In the genomic region with DNA sequence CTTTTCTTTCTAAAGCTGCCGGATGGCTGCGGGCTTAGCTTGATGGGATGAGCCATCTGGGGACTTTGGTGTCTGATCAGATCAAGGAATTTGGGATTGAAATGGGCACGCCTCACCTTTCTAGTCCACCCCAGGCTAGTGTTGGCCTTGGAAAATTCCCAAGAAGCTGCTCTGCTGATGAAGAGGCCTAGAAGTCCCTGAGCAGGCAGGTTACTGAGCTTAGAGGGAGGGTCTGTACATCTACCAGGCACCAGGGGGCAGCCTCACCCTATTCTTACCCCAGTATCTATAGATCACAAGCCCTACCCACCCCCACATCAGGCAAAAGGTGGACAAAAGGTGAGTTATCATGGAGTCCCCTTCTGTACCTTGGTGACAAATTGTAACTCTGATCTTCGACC, we compare ENCODE assay signal across 8 mouse cellular contexts. TPM values are rescaled to one million over a fixed set of nuclear protein-coding genes. Genes with fewer than 3 reads are reported as not detected.
A peak's percentile ranks its signal among the peaks of the same experiment; 100 is the strongest.
DNase-seq lines count a peak whose midpoint lies in the region; ATAC-seq and TF ChIP-seq lines count a peak whose summit lies in the region.

No protein-coding gene starts in this region.

- no peak overlapping the region for H3K9ac ChIP-seq in forebrain, embryonic 14.5 days (ENCODE audit: low read length)
- no peak overlapping the region for H3K9ac ChIP-seq in intestine, embryonic 15.5 days
- no peak overlapping the region for H3K9ac ChIP-seq in liver, adult 2 months (ENCODE audit: low read depth, low read length)
- no peak overlapping the region for H3K9ac ChIP-seq in midbrain, postnatal 0 days (replicated peaks; ENCODE audit: low read length, poor library complexity, severe bottlenecking)

- H3K4me3 ChIP-seq in spleen, adult 2 months (ENCODE audit: extremely low read depth, insufficient read depth, insufficient read length), result peak overlapping the region; percentile 3; the same call in 1 of the 2 replicates
- no peak overlapping the region for H3K4me3 ChIP-seq in forebrain, embryonic 14.5 days (ENCODE audit: low read depth, low read length)
- no peak overlapping the region for H3K4me3 ChIP-seq in intestine, embryonic 15.5 days (replicated peaks)
- no peak overlapping the region for H3K4me3 ChIP-seq in liver, adult 2 months (ENCODE audit: insufficient read depth, low read depth, low read length)
- H3K4me3 ChIP-seq in midbrain, postnatal 0 days (ENCODE audit: low read depth, low read length), result no peak overlapping the region

- no peaks in the 10 kb centered on the region for H3K9me3 ChIP-seq in forebrain, embryonic 14.5 days (replicated peaks; ENCODE audit: control insufficient read depth, low read length)
- no peaks in the 10 kb centered on the region for H3K9me3 ChIP-seq in intestine, embryonic 15.5 days
- H3K9me3 ChIP-seq in midbrain, postnatal 0 days (ENCODE audit: low read length), result no peaks in the 10 kb centered on the region

- no peak for TF ChIP-seq CTCF in spleen, adult 2 months (IDR thresholded peaks at IDR 0.05; ENCODE audit: extremely low read depth, insufficient read depth, insufficient read length, insufficient replicate concordance)
- TF ChIP-seq CTCF in liver, adult 2 months (IDR thresholded peaks at IDR 0.05; ENCODE audit: low read depth, low read length), result peak; percentile 61
- TF ChIP-seq CTCF in midbrain, postnatal 0 days (IDR thresholded peaks at IDR 0.05), result peak; percentile 55

- 80% methylated on average over 4 of the region's 4 CpGs for WGBS in spleen, adult 2 months
- WGBS in forebrain, embryonic 14.5 days, result 52% methylated on average over 4 of the region's 4 CpGs
- 50% methylated on average over 4 of the region's 4 CpGs for WGBS in intestine, embryonic 15.5 days
- 66% methylated on average over 4 of the region's 4 CpGs for WGBS in liver, adult 2 months
- WGBS in midbrain, postnatal 0 days, result 51% methylated on average over 4 of the region's 4 CpGs

- H3K79me2 ChIP-seq in liver, adult 2 months (ENCODE audit: control insufficient read depth, insufficient read depth, low read length), result no peaks in the 10 kb centered on the region

- H3K27ac ChIP-seq in spleen, adult 2 months (ENCODE audit: insufficient read depth, low read length), result no peak overlapping the region
- no peak overlapping the region for H3K27ac ChIP-seq in forebrain, embryonic 14.5 days (ENCODE audit: low read depth, low read length)
- no peak overlapping the region for H3K27ac ChIP-seq in intestine, embryonic 15.5 days
- H3K27ac ChIP-seq in liver, adult 2 months (replicated peaks; ENCODE audit: insufficient read depth, low read depth, low read length), result no peak overlapping the region
- H3K27ac ChIP-seq in midbrain, postnatal 0 days (ENCODE audit: low read depth, low read length), result no peak overlapping the region

- peak; percentile 67 for ATAC-seq in cerebellum, adult (ENCODE audit: insufficient number of reproducible peaks, low FRiP score, low TSS enrichment)
- ATAC-seq in forebrain, embryonic 14.5 days, result peak; percentile 57; the same call in 1 of the 2 replicates
- peak; percentile 50; the same call in 1 of the 2 replicates for ATAC-seq in intestine, embryonic 15.5 days
- peak; percentile 75 for ATAC-seq in midbrain, postnatal 0 days (ENCODE audit: low FRiP score)

- DNase-seq in spleen, adult 2 months (ENCODE audit: low read depth in 1 of 2, low spot score in 2 of 2), result peak; percentile 33 to 56
- no peak for DNase-seq in spleen, adult 12 weeks (ENCODE audit: low spot score)
- DNase-seq in forebrain, embryonic 14.5 days (ENCODE audit: low spot score), result peak; percentile 67
- peak; percentile 22 for DNase-seq in liver, adult 2 months (ENCODE audit: extremely low read depth, low read depth, low spot score)
- peak; percentile 58 for DNase-seq in midbrain, postnatal 0 days (ENCODE audit: low spot score)
- DNase-seq in thymus, postnatal 25 days, result peak; percentile 64

- no peak overlapping the region; the same call in 1 of the 2 replicates for H3K4me2 ChIP-seq in forebrain, embryonic 14.5 days (ENCODE audit: low read length)
- H3K4me2 ChIP-seq in intestine, embryonic 15.5 days (replicated peaks), result peak overlapping the region; percentile 69; the same call in 1 of the 2 replicates
- H3K4me2 ChIP-seq in midbrain, postnatal 0 days (ENCODE audit: low read depth, low read length, poor library complexity, severe bottlenecking), result no peak overlapping the region

- no peaks in the 10 kb centered on the region for H3K36me3 ChIP-seq in spleen, adult 2 months (ENCODE audit: control insufficient read depth, insufficient read depth, low read length)
- no peaks in the 10 kb centered on the region for H3K36me3 ChIP-seq in forebrain, embryonic 14.5 days (ENCODE audit: control insufficient read depth, insufficient read depth, low read length)
- H3K36me3 ChIP-seq in intestine, embryonic 15.5 days, result no peaks in the 10 kb centered on the region
- H3K36me3 ChIP-seq in liver, adult 2 months (ENCODE audit: control insufficient read depth, insufficient read depth, low read length), result no peaks in the 10 kb centered on the region
- no peaks in the 10 kb centered on the region for H3K36me3 ChIP-seq in midbrain, postnatal 0 days (ENCODE audit: insufficient read depth, low read length)

- H3K4me1 ChIP-seq in spleen, adult 2 months (ENCODE audit: control insufficient read depth, insufficient read depth, insufficient read length), result peaks cover 4% of the 10 kb centered on the region; the same call in 1 of the 2 replicates
- peaks cover 8% of the 10 kb centered on the region; the same call in 1 of the 2 replicates for H3K4me1 ChIP-seq in forebrain, embryonic 14.5 days (ENCODE audit: control insufficient read depth, insufficient read depth, low read length)
- no peaks in the 10 kb centered on the region for H3K4me1 ChIP-seq in intestine, embryonic 15.5 days (replicated peaks)
- peaks cover 5% of the 10 kb centered on the region for H3K4me1 ChIP-seq in liver, adult 2 months (ENCODE audit: control insufficient read depth, insufficient read depth, low read length)
- H3K4me1 ChIP-seq in midbrain, postnatal 0 days (ENCODE audit: insufficient read depth, low read length), result no peaks in the 10 kb centered on the region

- no peak for TF ChIP-seq POLR2A in spleen, adult 2 months (IDR thresholded peaks at IDR 0.05; ENCODE audit: low read depth, low read length)
- TF ChIP-seq POLR2A in liver, adult 2 months (IDR thresholded peaks at IDR 0.05; ENCODE audit: extremely low read depth, insufficient read depth, low read length), result no peak

- peaks cover 4% of the 10 kb centered on the region; the same call in 1 of the 2 replicates for H3K27me3 ChIP-seq in spleen, adult 2 months (ENCODE audit: control insufficient read depth, insufficient read depth, low read length)
- H3K27me3 ChIP-seq in forebrain, embryonic 14.5 days (replicated peaks; ENCODE audit: control insufficient read depth, insufficient read depth, low read length), result no peaks in the 10 kb centered on the region
- no peaks in the 10 kb centered on the region; the same call in 1 of the 2 replicates for H3K27me3 ChIP-seq in intestine, embryonic 15.5 days (replicated peaks)
- no peaks in the 10 kb centered on the region for H3K27me3 ChIP-seq in liver, adult 2 months (ENCODE audit: control insufficient read depth, insufficient read depth, low read length)
- H3K27me3 ChIP-seq in midbrain, postnatal 0 days (ENCODE audit: insufficient read depth, low read length), result no peaks in the 10 kb centered on the region

RNA-seq across cellular contexts. Expression of gene Slc6a8, which starts 0.9 kb away (rescaled TPM):
- 4.5 and 5.5 TPM in 2 replicates for polyA plus RNA-seq in spleen, adult 2 months (2012; rRNA removed)
- polyA plus RNA-seq in forebrain, embryonic 14.5 days (2014; fragmentation: Nextera tagmentation; extraction: Ambion mirVana), result 6.2 and 6.8 TPM in 2 replicates
- 7.1 and 9.1 TPM in 2 replicates for polyA plus RNA-seq in intestine, embryonic 15.5 days (2015; fragmentation: Nextera tagmentation; extraction: Ambion mirVana)
- 1.0 and 2.6 TPM in 2 replicates for total RNA-seq in liver, adult 2 months (2014; rRNA removed)
- polyA plus RNA-seq in liver, adult 2 months (2012; rRNA removed), result 2.3 and 5.2 TPM in 2 replicates
- 49.5 and 69.4 TPM in 2 replicates for total RNA-seq in midbrain, postnatal 0 days (2014; rRNA removed)
- 6.0 and 6.6 TPM in 2 replicates for polyA plus RNA-seq in midbrain, postnatal 0 days (2015; fragmentation: Nextera tagmentation; extraction: Ambion mirVana)

RNA-seq across cellular contexts. Expression of gene Pnck, which starts 12.1 kb away (rescaled TPM):
- 2.8 and 3.2 TPM in 2 replicates for polyA plus RNA-seq in spleen, adult 2 months (2012; rRNA removed)
- 116 and 118 TPM in 2 replicates for polyA plus RNA-seq in forebrain, embryonic 14.5 days (2014; fragmentation: Nextera tagmentation; extraction: Ambion mirVana)
- 12.4 and 12.7 TPM in 2 replicates for polyA plus RNA-seq in intestine, embryonic 15.5 days (2015; fragmentation: Nextera tagmentation; extraction: Ambion mirVana)
- total RNA-seq in liver, adult 2 months (2014; rRNA removed), result not detected in 2 replicates
- polyA plus RNA-seq in liver, adult 2 months (2012; rRNA removed), result 0.07 TPM in 1 of 2 replicates, not detected in the other
- total RNA-seq in midbrain, postnatal 0 days (2014; rRNA removed), result 89.4 and 136 TPM in 2 replicates
- 159 and 172 TPM in 2 replicates for polyA plus RNA-seq in midbrain, postnatal 0 days (2015; fragmentation: Nextera tagmentation; extraction: Ambion mirVana)

RNA-seq across cellular contexts. Expression of gene Dusp9, which starts 32.8 kb away (rescaled TPM):
- polyA plus RNA-seq in spleen, adult 2 months (2012; rRNA removed), result 0.87 and 1.4 TPM in 2 replicates
- 0.22 and 0.27 TPM in 2 replicates for polyA plus RNA-seq in forebrain, embryonic 14.5 days (2014; fragmentation: Nextera tagmentation; extraction: Ambion mirVana)
- polyA plus RNA-seq in intestine, embryonic 15.5 days (2015; fragmentation: Nextera tagmentation; extraction: Ambion mirVana), result 10.7 and 11.0 TPM in 2 replicates
- total RNA-seq in liver, adult 2 months (2014; rRNA removed), result 0.07 TPM in 1 of 2 replicates, not detected in the other
- polyA plus RNA-seq in liver, adult 2 months (2012; rRNA removed), result 0.04 TPM in 1 of 2 replicates, not detected in the other
- 1.4 and 2.1 TPM in 2 replicates for total RNA-seq in midbrain, postnatal 0 days (2014; rRNA removed)
- 0.39 and 0.68 TPM in 2 replicates for polyA plus RNA-seq in midbrain, postnatal 0 days (2015; fragmentation: Nextera tagmentation; extraction: Ambion mirVana)

RNA-seq across cellular contexts. Expression of gene Bcap31, which starts 43.9 kb away (rescaled TPM):
- 18.7 and 23.9 TPM in 2 replicates for polyA plus RNA-seq in spleen, adult 2 months (2012; rRNA removed)
- polyA plus RNA-seq in forebrain, embryonic 14.5 days (2014; fragmentation: Nextera tagmentation; extraction: Ambion mirVana), result 113 and 119 TPM in 2 replicates
- 296 and 302 TPM in 2 replicates for polyA plus RNA-seq in intestine, embryonic 15.5 days (2015; fragmentation: Nextera tagmentation; extraction: Ambion mirVana)
- total RNA-seq in liver, adult 2 months (2014; rRNA removed), result 154 and 168 TPM in 2 replicates
- 69.8 and 85.5 TPM in 2 replicates for polyA plus RNA-seq in liver, adult 2 months (2012; rRNA removed)
- 48.7 and 58.1 TPM in 2 replicates for total RNA-seq in midbrain, postnatal 0 days (2014; rRNA removed)
- polyA plus RNA-seq in midbrain, postnatal 0 days (2015; fragmentation: Nextera tagmentation; extraction: Ambion mirVana), result 133 and 134 TPM in 2 replicates

RNA-seq across cellular contexts. Expression of gene Abcd1, which starts 44.4 kb away (rescaled TPM):
- polyA plus RNA-seq in spleen, adult 2 months (2012; rRNA removed), result 45.8 and 51.7 TPM in 2 replicates
- polyA plus RNA-seq in forebrain, embryonic 14.5 days (2014; fragmentation: Nextera tagmentation; extraction: Ambion mirVana), result 7.3 and 9.1 TPM in 2 replicates
- polyA plus RNA-seq in intestine, embryonic 15.5 days (2015; fragmentation: Nextera tagmentation; extraction: Ambion mirVana), result 18.5 and 20.2 TPM in 2 replicates
- total RNA-seq in liver, adult 2 months (2014; rRNA removed), result 8.6 and 9.3 TPM in 2 replicates
- 24.3 and 26.2 TPM in 2 replicates for polyA plus RNA-seq in liver, adult 2 months (2012; rRNA removed)
- total RNA-seq in midbrain, postnatal 0 days (2014; rRNA removed), result 16.7 and 19.2 TPM in 2 replicates
- polyA plus RNA-seq in midbrain, postnatal 0 days (2015; fragmentation: Nextera tagmentation; extraction: Ambion mirVana), result 7.9 and 9.0 TPM in 2 replicates
